Mouse (Mus musculus) urinary bladder, adult 18-20 months (tissue): ENCODE data around the gene Caskin1.
"Not testable (repeated sequence)": the region's sequence is repeated elsewhere in the genome, so short reads cannot be mapped to it uniquely, and the experiment has no call there.

Source experiments
- DNase-seq, 2 experiments: peaks; one replicate each; pipeline ENCODE4 v3.0.0; 2022; ENCODE audit warnings: low spot score in 2 of 2, mixed read lengths in 2 of 2

Gene Caskin1

GRCm38 (mm10) chr17:24488186-24488661 lies at the start of gene Caskin1:
Gene Caskin1 (plus strand): TSS chr17:24488601.
- DNase-seq = peak in 1 of 2 experiments; percentile 20

DNA sequence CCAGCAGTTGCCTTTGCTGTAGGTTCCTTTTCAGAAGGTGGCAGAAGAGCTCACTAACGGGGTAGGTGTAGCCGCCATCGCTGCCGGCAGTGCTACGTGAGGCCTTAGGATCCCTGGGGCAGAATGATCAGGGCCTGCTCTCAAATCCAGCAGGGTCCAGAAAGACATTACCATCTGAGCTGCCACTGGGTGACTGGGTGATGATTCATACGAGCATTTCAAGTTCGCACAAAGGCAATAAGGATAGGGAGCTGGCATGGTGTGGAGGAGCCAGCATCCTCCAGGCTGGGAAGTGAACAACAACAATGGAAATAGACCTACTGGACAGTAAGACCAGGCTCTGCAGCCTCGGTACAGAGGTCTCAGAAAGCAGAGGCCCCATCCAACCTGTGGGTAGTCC lies 48.0 kb upstream of the Caskin1 start:
- no peak for DNase-seq

GRCm38 (mm10) chr17:24441148-24441547 lies 47.3 kb upstream of the Caskin1 start:
- DNase-seq = no peak

DNA sequence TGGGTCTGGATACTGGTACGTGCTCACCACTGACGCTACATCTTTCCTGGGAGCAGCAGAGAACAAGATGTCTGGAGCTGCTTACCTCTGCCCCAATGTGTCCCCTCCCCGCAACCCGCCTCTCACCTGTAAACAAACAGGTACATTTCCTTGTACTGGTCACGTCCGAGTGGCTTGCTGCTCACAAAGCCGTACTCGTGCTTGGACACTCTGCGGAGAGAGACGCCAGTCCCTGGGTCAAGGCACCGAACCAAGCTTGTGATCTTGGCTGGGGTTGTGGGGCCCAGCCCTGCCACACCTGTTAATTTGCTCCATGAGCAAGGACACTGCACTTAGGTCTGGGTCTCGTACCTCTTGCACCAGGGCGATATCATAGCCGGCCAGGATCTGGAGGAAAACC lies 46.3 kb upstream of the Caskin1 start:
- peak; percentile 38 to 64 for DNase-seq

GRCm38 (mm10) chr17:24442632-24443155 lies 45.7 kb upstream of the Caskin1 start, which contains the start of gene Dnase1l2:
Gene Dnase1l2 (minus strand): TSS chr17:24443105.
- DNase-seq = peak; percentile 43 to 72

DNA sequence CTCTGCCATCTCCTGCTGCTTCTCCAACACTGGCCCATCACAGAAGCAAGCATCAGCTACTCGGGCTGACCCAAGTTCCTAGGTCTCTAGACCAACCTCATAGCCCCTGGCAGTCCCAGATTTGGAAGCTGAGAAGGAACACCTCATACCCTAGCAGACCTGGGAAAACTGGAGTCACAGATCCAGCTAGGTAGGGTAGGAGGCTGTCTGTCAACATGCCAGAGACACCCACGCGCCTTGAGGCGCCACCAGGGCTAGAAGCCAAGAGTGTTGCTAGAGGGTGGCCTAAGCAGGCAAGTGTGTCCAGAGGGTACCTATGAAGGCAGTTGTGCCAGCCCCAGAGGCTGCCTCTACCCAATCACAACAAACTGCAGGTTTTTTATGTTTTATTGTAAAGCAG lies 45.0 kb upstream of the Caskin1 start:
- peak; percentile 55 to 69 for DNase-seq

DNA sequence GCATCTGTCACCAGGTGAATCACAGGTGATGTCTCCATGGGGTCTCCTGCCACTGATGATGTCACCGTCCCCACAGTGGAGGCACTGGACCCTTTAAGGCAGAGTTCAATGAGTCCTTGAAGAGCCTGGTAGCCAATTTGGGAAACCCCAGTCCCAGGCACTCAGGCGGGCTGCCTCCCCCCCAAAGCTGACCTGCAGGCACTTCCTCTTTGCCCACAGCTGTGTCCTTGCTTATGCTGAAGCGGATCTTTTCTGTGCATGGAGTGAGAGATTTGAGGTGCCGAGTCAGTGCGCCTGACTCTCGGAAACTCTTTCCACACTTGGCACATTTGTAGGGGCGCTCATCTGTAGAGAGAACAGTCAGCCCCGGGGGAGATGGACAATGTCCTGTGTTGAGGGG lies 41.8 kb upstream of the Caskin1 start:
- DNase-seq = no peak

DNA sequence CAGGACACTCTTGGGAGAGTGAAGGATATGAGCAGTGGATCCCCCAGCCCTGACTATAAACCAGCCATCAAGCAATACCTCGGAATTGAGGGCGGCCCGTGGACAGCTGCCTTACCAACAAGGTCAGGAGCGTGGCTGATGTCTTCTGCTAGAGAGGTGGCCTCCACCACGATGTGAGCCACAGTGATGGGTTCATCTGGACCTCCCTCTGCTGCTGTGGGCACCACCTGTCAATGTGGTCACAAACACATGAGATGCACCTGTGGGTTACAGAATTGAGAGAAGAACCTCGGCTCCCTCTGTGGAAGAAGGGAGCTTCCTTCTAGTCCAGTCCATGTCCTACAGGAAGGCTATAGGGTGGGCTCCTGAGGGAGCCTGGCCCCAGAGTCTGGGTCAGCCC lies 38.9 kb upstream of the Caskin1 start:
- no peak for DNase-seq

DNA sequence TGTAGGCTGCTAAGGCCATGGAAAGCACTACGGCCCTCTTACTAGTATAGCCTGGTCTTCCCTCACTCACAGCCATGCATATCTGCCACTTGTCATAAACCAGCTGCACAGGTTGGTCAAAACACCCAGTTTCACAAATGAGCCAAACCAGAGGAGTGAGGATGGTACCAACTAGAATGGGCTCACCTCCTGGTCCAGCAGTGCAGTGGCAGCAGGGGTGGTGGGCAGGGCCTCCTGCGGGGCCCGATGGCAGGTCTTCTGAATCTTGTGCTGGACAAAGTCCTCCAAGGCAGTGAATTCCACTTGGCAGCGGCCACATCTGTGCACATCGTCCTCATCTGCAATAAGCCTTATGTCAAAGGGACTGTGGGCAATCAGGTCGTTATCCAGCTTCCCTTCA lies 37.2 kb upstream of the Caskin1 start:
- no peak for DNase-seq

DNA sequence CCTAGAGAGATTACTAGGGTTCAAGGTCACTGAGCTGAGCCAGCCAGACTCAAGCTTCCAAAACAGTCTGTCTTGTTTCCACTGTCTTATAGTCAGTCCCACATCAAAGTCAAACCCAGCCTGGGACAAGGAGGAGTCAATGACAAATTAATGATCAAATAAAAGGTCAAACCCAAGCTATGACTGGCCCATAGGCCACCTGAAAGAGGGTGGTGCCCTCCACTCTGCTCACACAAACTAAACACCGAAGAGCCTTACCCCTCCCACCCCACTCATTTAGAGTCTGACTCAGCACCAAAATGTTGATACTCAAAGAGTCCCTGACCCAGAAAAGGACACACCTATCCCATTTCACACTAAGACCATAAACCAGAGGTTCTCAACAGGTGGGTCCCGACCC lies 35.0 kb upstream of the Caskin1 start:
- DNase-seq = no peak

GRCm38 (mm10) chr17:24454218-24454755 lies 34.1 kb upstream of the Caskin1 start:
- no peak for DNase-seq

DNA sequence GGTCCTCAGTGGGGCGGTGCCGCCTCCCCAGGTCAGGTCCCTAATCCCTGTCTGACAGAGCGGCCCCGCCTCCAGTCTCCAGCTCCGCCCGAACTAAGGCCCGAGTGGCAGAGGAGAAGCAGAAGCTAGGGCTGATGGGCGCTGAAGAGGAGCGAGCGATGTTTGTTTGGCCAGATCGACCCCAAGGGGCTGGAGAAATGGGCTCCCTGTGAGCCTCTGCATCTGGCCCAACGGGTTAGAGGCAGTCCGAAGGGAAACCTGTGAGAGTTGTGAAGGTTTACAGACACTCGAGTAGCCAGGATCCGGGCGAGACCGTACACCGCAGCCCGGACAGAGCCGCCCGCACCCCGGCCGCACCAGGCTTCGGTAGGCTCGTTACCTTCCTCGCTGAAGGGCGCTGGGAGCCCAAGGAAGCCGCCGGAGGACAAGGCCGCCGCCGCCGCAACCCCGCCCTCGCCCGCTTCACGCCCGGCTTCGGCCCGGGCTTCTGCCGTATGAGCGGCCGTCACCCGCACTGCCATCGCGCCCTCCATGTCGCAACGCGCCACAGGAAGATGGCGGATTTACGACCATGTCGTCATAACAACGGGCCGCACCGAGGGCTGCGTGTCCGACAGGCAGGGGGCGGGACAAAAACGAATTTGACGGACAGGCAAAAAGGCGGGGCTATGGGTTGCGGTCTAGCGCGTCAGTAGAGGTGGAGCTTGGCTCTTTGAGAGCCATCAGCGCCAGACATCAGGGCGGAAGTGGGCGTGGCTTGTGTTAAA lies 33.5 kb upstream of the Caskin1 start:
- peak; percentile 99 to 100 for DNase-seq

- DNase-seq = not testable (repeated sequence)
Measured at GRCm38 (mm10) chr17:24455523-24456206, 32.7 kb upstream of the Caskin1 start.

- DNase-seq = no peak
Measured at GRCm38 (mm10) chr17:24461580-24461979, 26.8 kb upstream of the Caskin1 start.

DNA sequence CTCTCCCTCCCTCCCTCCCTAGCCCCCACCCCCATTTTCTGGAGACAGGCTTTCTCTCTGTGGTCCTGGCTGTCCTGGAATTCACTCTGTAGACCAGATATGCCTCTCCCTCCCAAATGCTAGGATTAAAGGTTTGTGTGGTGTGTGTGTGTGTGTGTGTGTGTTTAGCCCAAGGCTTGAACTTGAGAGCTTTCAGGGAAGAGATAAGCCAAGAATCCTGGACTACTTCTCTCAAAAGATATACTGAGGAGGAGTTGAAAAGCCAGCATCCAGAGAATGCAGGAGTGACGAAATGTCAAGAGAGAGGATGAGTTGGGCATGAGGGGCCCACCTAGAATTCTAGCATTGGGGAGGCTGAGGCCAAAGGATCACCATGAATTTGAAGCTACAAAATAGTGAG lies 25.5 kb upstream of the Caskin1 start:
- no peak for DNase-seq

DNA sequence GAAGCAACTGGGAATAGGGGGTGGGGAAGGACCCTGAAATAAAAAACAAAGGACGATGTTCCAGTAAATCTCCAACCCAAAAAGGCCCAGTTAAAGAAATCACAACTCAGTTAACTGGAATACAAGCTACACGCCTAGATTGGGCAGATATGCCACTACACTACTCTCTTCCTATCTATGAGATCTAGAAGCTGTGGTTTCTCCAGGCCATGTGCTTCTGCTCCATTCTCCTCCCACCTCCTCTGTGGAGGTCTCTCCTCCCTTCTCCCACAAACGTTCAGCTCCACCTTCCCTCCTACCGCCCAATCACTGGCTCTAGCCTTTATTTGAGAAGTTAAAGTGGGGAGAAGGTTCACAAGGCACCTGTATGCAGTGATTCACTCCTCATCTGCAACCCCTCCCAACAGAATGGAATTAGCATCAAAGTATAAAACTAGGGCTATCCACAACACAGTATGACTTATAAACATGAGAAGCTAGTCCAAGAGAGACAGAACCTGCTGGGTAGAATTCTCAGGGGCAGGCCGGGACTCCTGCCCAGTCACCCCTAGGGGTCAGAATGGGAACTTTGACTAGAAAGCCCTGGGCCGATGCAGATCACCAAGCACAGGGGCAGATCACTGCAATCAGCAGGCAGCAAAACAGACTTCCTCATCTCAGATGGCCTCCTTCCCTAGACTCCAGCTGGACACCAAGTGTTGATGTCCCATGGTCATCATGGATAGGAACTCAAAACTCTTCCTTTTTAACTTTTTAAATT lies 24.8 kb upstream of the Caskin1 start:
- no peak for DNase-seq

- DNase-seq = no peak
Measured at GRCm38 (mm10) chr17:24468636-24469246, 19.7 kb upstream of the Caskin1 start.

DNA sequence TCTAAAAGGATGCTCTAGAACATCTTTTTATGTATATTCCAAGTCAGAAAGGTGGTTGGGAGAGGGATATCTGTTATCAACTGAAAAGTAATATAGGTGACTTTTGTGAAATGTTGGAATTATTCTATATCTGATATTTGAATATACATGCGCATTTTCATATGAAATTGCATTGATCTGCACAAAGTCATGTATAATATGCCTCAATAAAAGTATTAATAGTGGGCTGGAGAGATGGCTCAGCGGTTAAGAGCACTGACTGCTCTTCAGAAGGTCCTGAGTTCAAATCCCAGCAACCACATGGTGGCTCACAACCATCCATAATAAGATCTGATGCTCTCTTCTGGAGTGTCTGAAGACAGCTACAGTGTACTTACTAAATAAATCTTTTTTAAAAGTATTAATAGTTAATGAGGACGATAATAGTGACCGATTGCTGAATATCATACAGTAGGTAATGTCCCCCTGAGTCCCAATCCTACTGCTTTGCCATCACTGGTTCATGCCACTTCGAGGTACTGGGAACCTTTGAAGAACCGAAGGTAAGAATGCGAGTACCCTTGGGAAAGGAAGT lies 19.0 kb upstream of the Caskin1 start:
- DNase-seq = no peak

- peak; percentile 97 to 98 for DNase-seq
Measured at GRCm38 (mm10) chr17:24469910-24470602, 18.3 kb upstream of the Caskin1 start, which contains the start of the genes E4f1 and Pgp. Gene E4f1 (minus strand): TSS chr17:24470313. Gene Pgp (plus strand): TSS chr17:24470392.
